Mouse (Mus musculus) erythroblast, embryonic 14.5 days (primary cell): ENCODE data around the gene Kcnh2.

Experiments used
- GATA1 ChIP-seq: IDR thresholded peaks from 2 replicates; pipeline ENCODE4 v1.6.1; 2012; ENCODE audit warnings: low read length, inconsistent platforms, mixed read lengths
- TAL1 ChIP-seq: IDR thresholded peaks from 3 replicates; pipeline ENCODE4 v1.6.1; 2012; ENCODE audit warnings: low read length, inconsistent platforms, mixed read lengths

DNA sequence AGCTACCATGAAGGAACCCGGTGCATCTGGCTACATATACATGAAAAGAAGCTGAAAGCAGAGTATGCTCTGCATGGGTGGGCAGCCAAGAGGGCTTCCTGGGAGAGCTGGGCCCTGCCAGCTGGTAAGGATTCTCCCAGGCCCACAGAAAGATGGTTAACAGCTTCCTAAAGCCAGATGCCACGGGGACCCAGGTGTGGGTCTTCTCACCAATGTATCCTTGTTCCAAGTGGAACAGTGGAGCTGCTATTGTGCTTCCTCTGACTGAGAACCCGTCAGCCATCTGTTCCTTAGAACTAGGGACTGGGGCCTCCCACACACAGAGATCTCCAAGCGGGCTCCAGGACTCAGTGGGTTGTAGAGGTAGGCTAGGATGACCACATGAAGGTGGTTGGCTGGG lies 5.4 kb upstream of the Kcnh2 start:
- no peak for TF ChIP-seq TAL1
- TF ChIP-seq GATA1 = no peak
